Mouse (Mus musculus) heart, embryonic 13.5 days (tissue): Measurements from ENCODE around the gene Lrfn3. TPM values are rescaled to one million over a fixed set of nuclear protein-coding genes. Genes with fewer than 3 reads are reported as not detected.

Experiments used
- ATAC-seq: fragments of 200-750 bp; cut with Nextera tagmentation; 2 replicates; pipeline ENCODE4 v1.8.0; 2017; ENCODE audit warnings: moderate TSS enrichment; ENCODE audit not compliant: insufficient number of reproducible peaks, low FRiP score, low TSS enrichment; ENCODE audit errors: extremely low read depth
- H3K27ac ChIP-seq: fragments of 300-500 bp; sonication (generic); replicated peaks from 2 replicates; pipeline ENCODE4 v1.5.1; 2015; ENCODE audit warnings: moderate library complexity, mild to moderate bottlenecking, inconsistent platforms
- H3K27me3 ChIP-seq: fragments of 300-500 bp; sonication (generic); replicated peaks from 2 replicates; pipeline ENCODE4 v1.6.1; 2015; ENCODE audit warnings: mild to moderate bottlenecking, inconsistent platforms
- H3K36me3 ChIP-seq: fragments of 300-500 bp; sonication (generic); 2 replicates; pipeline ENCODE4 v1.6.1; 2015; ENCODE audit warnings: mild to moderate bottlenecking, inconsistent platforms
- H3K4me1 ChIP-seq: fragments of 300-500 bp; sonication (generic); 2 replicates; pipeline ENCODE4 v1.6.1; 2015; ENCODE audit warnings: inconsistent platforms
- H3K4me2 ChIP-seq: fragments of 300-500 bp; sonication (generic); 2 replicates; pipeline ENCODE4 v1.6.1; 2015; ENCODE audit warnings: inconsistent platforms, mild to moderate bottlenecking, moderate library complexity
- H3K4me3 ChIP-seq: fragments of 300-500 bp; sonication (generic); 2 replicates; pipeline ENCODE4 v1.5.1; 2015; ENCODE audit warnings: moderate library complexity, mild to moderate bottlenecking, inconsistent platforms
- H3K9ac ChIP-seq: fragments of 300-500 bp; sonication (generic); 2 replicates; pipeline ENCODE4 v1.6.1; 2015; ENCODE audit warnings: inconsistent platforms, mild to moderate bottlenecking, moderate library complexity
- H3K9me3 ChIP-seq: fragments of 300-500 bp; sonication (generic); 2 replicates; pipeline ENCODE4 v1.6.1; 2016; ENCODE audit warnings: inconsistent platforms
- WGBS: fragments of 180-500 bp; shearing (Covaris S2); methylation state at CpG from one replicate; pipeline ENCODE4 v1.1.7; 2015; ENCODE audit warnings: mixed read lengths; 5-methylcytosine and 5-hydroxymethylcytosine counted together
- polyA plus RNA-seq: library from polyadenylated mRNA; unstranded; fragments of >200 nt; fragmentation: Nextera tagmentation; extraction: Ambion mirVana; gene quantifications from 2 replicates; pipeline ENCODE4 v1.2.1, GENCODE M21; 2015

The Lrfn3 gene
- polyA plus RNA-seq, 1 experiment from 2014 or later, result 1.9 TPM

GRCm38 (mm10) chr7:30380061-30380460 is 17.5 kb upstream of the Lrfn3 start:
- Histone ChIP-seq H3K9me3 (no peaks in the 10 kb centered on the region), H3K27me3 (peaks cover 14% of the 10 kb centered on the region), H3K4me2 (no peak overlapping the region), H3K9ac (no peak overlapping the region), H3K4me3 (no peak overlapping the region), H3K36me3 (no peaks in the 10 kb centered on the region), H3K27ac (no peak overlapping the region), H3K4me1 (no peaks in the 10 kb centered on the region)
- 49% methylated on average over 5 of the region's 5 CpGs for WGBS
- no peak for ATAC-seq

DNA sequence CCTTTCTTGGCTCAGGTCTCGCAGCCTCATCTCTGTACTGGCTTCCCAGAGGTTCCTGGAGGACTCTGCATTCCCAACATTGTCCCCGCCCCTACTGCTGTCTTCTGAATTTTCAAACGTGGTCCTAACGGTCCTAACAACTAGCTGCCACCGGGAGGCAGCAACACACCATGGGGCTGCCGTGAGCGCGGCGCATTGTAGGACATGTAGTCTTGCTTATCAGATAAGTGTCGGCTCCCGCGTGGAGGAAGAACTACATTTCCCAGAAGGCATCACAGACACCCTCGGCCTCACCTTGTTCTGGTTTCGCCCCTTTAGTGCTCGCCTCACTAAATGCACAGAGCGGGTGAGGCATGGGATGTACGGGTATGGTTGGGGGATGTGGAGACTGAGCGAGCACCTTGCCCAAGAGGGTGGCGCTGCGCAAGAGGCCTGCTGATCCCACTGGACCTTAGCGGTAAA is 11.0 kb upstream of the Lrfn3 start:
- ATAC-seq, result peak; percentile 91

GRCm38 (mm10) chr7:30367466-30367865 is 4.9 kb upstream of the Lrfn3 start:
- WGBS, result 66% methylated on average over 2 of the region's 2 CpGs
- ATAC-seq, result no peak
- Histone ChIP-seq H3K9ac (no peak overlapping the region), H3K27me3 (peaks cover 59% of the 10 kb centered on the region), H3K4me2 (no peak overlapping the region), H3K9me3 (no peaks in the 10 kb centered on the region), H3K27ac (no peak overlapping the region), H3K36me3 (no peaks in the 10 kb centered on the region), H3K4me1 (peaks cover 8% of the 10 kb centered on the region), H3K4me3 (no peak overlapping the region)

More for the DNA sequence above, 11.0 kb upstream of the Lrfn3 start:
- peak overlapping the region; percentile 78 for H3K9ac ChIP-seq
- H3K4me2 ChIP-seq, result peak overlapping the region; percentile 75
- H3K27ac ChIP-seq, result no peak overlapping the region
- peak overlapping the region; percentile 54 for H3K4me3 ChIP-seq
- H3K27me3 ChIP-seq, result peaks cover 14% of the 10 kb centered on the region
- peaks cover 4% of the 10 kb centered on the region; the same call in 1 of the 2 replicates for H3K4me1 ChIP-seq
- WGBS, result under 1% methylated on average over 21 of the region's 21 CpGs
- H3K9me3 ChIP-seq, result no peaks in the 10 kb centered on the region
- H3K36me3 ChIP-seq, result no peaks in the 10 kb centered on the region

DNA sequence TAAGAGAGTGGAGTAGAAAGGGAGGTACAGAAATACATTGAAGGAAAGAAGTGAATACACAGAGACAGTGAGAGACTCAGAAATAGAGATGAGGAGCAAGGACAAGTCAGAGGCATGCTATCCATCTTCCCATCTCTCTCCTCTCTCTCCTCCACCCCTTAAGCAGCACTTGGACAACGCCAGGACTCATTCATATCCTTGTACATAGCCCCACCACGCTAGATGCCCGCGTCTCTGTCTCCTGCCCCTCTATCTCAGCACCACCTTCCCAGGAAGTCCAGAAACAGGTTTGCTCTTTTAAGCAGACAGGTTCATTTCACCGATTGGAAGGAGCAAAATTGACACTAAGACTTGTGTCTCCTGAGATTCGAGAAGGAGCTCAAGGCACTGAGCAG is 769 bp upstream of the Lrfn3 start:
- Histone ChIP-seq H3K9ac (peak overlapping the region; percentile 88), H3K9me3 (no peaks in the 10 kb centered on the region), H3K36me3 (peaks cover 12% of the 10 kb centered on the region; the same call in 1 of the 2 replicates), H3K4me2 (peak overlapping the region; percentile 81), H3K4me1 (peaks cover 23% of the 10 kb centered on the region), H3K27me3 (peaks cover 71% of the 10 kb centered on the region), H3K27ac (no peak overlapping the region), H3K4me3 (peak overlapping the region; percentile 70)
- WGBS, result 60% methylated on average over 6 of the region's 6 CpGs
- ATAC-seq, result no peak

DNA sequence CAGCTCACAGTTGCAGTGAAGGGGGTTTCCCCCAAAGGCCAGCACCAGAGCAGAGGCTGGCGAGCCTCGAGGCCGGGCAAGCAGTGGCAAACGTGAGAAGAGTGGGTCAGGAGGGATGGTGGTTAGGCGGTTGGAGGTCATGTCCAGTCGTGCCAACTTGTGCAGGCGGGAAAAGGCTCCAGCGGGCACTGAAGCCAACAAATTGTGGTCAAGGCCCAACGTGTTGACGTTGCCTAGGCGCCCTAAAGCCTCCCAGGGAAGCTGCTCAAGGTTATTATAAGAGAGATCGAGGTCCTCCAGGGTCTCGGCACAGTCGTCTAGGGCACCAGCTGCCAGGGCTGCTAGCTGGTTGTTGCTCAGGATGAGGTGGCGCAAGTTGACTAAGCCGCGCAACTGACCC is 2.5 kb downstream of the Lrfn3 start:
- Histone ChIP-seq H3K4me1 (peaks cover 23% of the 10 kb centered on the region), H3K9me3 (no peaks in the 10 kb centered on the region), H3K36me3 (peaks cover 16% of the 10 kb centered on the region), H3K4me2 (no peak overlapping the region), H3K27ac (no peak overlapping the region), H3K27me3 (peaks cover 55% of the 10 kb centered on the region), H3K9ac (no peak overlapping the region), H3K4me3 (no peak overlapping the region)
- 82% methylated on average over 17 of the region's 17 CpGs for WGBS
- no peak for ATAC-seq

DNA sequence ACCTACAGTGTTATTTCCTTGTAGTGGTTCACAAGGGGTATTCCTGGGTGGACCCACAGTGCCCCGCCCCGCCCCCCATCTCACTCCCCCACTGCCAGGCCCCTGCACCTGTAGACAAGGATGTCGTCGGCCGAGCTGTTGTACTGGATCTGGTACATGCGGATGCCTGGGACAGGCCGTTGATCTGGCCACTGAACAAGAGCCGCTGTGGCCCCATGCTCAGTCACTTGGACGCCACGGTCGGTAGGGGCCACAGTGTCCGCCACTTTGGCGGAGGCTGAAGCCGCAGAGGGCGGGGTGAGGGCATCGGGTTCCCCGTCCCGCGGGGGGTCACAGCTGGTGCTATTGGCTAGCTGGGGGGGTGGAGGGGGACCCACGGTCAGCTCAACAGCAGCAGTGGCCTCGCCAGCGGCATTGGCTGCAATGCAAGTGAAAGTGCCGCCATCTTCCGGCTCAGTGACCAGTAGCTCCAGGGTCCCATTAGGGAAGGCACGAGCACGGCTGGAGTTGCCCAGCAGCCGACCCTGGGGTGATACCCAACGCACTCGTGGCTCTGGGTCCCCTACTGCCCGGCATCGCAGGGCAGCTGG is 3.2 kb downstream of the Lrfn3 start:
- H3K36me3 ChIP-seq, result peaks cover 16% of the 10 kb centered on the region
- no peak overlapping the region for H3K4me2 ChIP-seq
- peaks cover 48% of the 10 kb centered on the region for H3K27me3 ChIP-seq
- no peaks in the 10 kb centered on the region for H3K9me3 ChIP-seq
- no peak overlapping the region for H3K9ac ChIP-seq
- WGBS, result 70% methylated on average over 31 of the region's 31 CpGs
- no peak overlapping the region for H3K27ac ChIP-seq
- H3K4me1 ChIP-seq, result peaks cover 23% of the 10 kb centered on the region
- no peak overlapping the region for H3K4me3 ChIP-seq
- ATAC-seq, result no peak

GRCm38 (mm10) chr7:30358378-30359186 is 4.0 kb downstream of the Lrfn3 start:
- H3K9ac ChIP-seq, result no peak overlapping the region
- H3K4me2 ChIP-seq, result no peak overlapping the region
- no peaks in the 10 kb centered on the region for H3K9me3 ChIP-seq
- H3K27me3 ChIP-seq, result peaks cover 40% of the 10 kb centered on the region
- peaks cover 22% of the 10 kb centered on the region for H3K4me1 ChIP-seq
- H3K27ac ChIP-seq, result no peak overlapping the region
- H3K36me3 ChIP-seq, result peaks cover 16% of the 10 kb centered on the region
- H3K4me3 ChIP-seq, result no peak overlapping the region
- WGBS, result 73% methylated on average over 7 of the region's 7 CpGs
- ATAC-seq, result no peak

DNA sequence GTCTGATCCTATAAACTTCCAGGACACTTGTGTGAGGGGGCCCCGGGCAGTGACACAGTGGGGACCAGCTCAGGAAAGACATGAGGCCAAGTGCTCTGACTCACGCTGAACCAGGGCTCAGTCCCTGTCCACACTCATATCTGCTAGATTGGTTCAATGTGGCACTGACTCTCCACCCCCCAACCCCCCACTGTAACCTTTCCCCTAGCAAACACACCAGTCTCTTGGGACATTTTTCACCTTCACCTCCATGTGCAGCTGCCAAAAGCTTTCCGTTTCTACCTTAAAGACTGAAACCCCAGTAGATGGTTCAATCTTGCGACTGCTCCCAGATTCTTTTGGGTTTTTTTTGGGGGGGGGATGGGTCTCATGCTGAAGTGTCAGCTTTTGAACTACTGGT is 8.5 kb downstream of the Lrfn3 start:
- H3K4me2 ChIP-seq, result no peak overlapping the region
- peaks cover 5% of the 10 kb centered on the region for H3K36me3 ChIP-seq
- peaks cover 46% of the 10 kb centered on the region for H3K27me3 ChIP-seq
- H3K9me3 ChIP-seq, result no peaks in the 10 kb centered on the region
- no peak overlapping the region for H3K27ac ChIP-seq
- no peak overlapping the region for H3K9ac ChIP-seq
- no peak overlapping the region for H3K4me3 ChIP-seq
- ATAC-seq, result no peak
- 59% methylated on average over 4 of the region's 4 CpGs for whole genome bisulfite sequencing
- H3K4me1 ChIP-seq, result no peaks in the 10 kb centered on the region

- no peak for ATAC-seq
- H3K27ac ChIP-seq, result no peak overlapping the region
- H3K9ac ChIP-seq, result no peak overlapping the region
- no peaks in the 10 kb centered on the region for H3K4me1 ChIP-seq
- no peaks in the 10 kb centered on the region for H3K9me3 ChIP-seq
- H3K4me3 ChIP-seq, result no peak overlapping the region
- 26% methylated on average over 6 of the region's 6 CpGs for WGBS
- H3K27me3 ChIP-seq, result peaks cover 53% of the 10 kb centered on the region
- H3K4me2 ChIP-seq, result no peak overlapping the region
- peaks cover 5% of the 10 kb centered on the region for H3K36me3 ChIP-seq
Measured at GRCm38 (mm10) chr7:30353279-30353822, 9.2 kb downstream of the Lrfn3 start.

DNA sequence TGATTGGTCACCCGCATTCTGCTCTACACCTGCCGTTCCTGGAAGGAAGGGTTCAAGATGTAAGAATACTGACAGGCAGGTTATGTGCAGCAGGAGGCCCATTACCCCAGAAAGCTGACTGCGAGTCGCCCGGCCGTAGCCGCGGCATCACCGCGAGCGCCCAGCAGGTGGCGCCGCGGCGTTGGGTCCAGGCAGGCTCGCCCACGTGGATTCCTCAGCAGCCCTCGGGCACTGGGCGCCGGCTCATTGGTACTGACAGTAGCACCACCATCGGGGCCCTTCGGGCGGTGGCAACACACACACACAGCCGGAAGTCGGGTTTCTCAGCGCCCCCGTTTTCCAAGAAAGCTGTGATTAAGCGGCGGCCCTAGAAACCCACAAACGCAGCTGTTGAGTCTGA is 14.7 kb downstream of the Lrfn3 start:
- H3K4me2 ChIP-seq, result no peak overlapping the region
- peaks cover 81% of the 10 kb centered on the region for H3K27me3 ChIP-seq

DNA sequence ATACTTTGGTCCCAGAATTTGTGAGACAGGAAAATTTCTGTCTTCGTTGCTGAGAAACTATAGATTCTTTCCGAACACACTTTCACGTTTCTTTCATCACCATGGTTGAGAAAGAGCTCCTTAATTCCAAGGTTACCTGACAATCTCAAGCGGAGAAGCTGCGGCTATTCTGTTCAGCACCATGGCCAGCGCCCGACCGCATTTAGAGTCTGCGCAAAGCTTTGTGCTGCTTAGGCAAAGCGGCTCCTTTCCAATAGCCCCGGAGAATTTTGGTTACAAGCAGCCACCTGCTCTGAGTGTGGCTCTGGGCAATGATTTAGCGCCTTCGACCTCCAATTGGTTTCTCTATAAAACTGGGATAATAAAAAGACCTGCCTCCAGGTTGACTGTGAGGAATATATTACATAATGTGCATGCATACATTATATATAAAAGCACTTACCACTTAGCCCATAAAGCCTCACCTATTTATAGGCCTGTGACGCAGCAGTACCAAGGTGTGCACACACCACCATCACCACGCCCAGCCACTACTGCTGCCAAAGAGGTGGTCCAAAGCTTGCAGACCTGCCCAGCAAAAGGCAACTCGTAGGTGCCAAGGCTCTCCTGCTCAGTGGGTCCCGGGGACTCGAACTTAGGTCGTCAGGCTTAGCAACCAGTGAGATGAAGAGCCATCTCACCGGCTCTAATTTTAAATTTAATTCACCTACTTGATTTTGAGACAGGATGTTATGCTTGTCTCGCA is 15.8 kb downstream of the Lrfn3 start:
- H3K27ac ChIP-seq, result no peak overlapping the region
- no peak overlapping the region for H3K4me3 ChIP-seq
- no peaks in the 10 kb centered on the region for H3K4me1 ChIP-seq
- no peaks in the 10 kb centered on the region for H3K9me3 ChIP-seq
- H3K27me3 ChIP-seq, result peaks cover 81% of the 10 kb centered on the region
- no peaks in the 10 kb centered on the region for H3K36me3 ChIP-seq
- no peak overlapping the region for H3K4me2 ChIP-seq
- no peak for ATAC-seq
- 22% methylated on average over 21 of the region's 21 CpGs for WGBS
- no peak overlapping the region for H3K9ac ChIP-seq

More for the DNA sequence above, 14.7 kb downstream of the Lrfn3 start:
- Histone ChIP-seq H3K9ac (no peak overlapping the region), H3K9me3 (no peaks in the 10 kb centered on the region), H3K4me1 (no peaks in the 10 kb centered on the region), H3K4me3 (no peak overlapping the region), H3K27ac (no peak overlapping the region), H3K36me3 (no peaks in the 10 kb centered on the region)
- no peak for ATAC-seq
- 2% methylated on average over 30 of the region's 30 CpGs for WGBS
